Mouse (Mus musculus) heart, embryonic 14.5 days (tissue): ENCODE measurements around the gene Nr0b2. TPM values are rescaled to one million over a fixed set of nuclear protein-coding genes. Genes with fewer than 3 reads are reported as not detected.

Experiments
- ATAC-seq: fragments of 200-750 bp; cut with Nextera tagmentation; 2 replicates; pipeline ENCODE4 v1.8.0; 2017; ENCODE audit warnings: low read depth, moderate TSS enrichment; ENCODE audit not compliant: insufficient number of reproducible peaks, insufficient read depth, low FRiP score
- H3K27ac ChIP-seq, 2 experiments: fragments of 200-500 bp in 1 of 2; fragments of 300-500 bp in 1 of 2; sonication (generic) in 1 of 2; replicated peaks in 1 of 2; 2 replicates each; pipeline ENCODE4 v1.5.1; 2012 to 2014; ENCODE audit warnings: low read depth in 2 of 2, low read length in 2 of 2, control low read depth in 1 of 2, mild to moderate bottlenecking in 1 of 2, mixed read lengths in 1 of 2; ENCODE audit not compliant: control insufficient read depth in 1 of 2, insufficient read depth in 1 of 2
- H3K27me3 ChIP-seq: fragments of 300-500 bp; sonication (generic); 2 replicates; pipeline ENCODE4 v1.6.1; 2014; ENCODE audit warnings: mild to moderate bottlenecking, low read length, control low read depth; ENCODE audit not compliant: control insufficient read depth, insufficient read depth
- H3K36me3 ChIP-seq: fragments of 300-500 bp; sonication (generic); 2 replicates; pipeline ENCODE4 v1.6.1; 2014; ENCODE audit warnings: mild to moderate bottlenecking, control low read depth, low read length, mixed read lengths; ENCODE audit not compliant: control insufficient read depth, insufficient read depth
- H3K4me1 ChIP-seq, 2 experiments: fragments of 200-500 bp in 1 of 2; fragments of 300-500 bp in 1 of 2; sonication (generic) in 1 of 2; 2 replicates each; pipeline ENCODE4 v1.6.1; 2012 to 2014; ENCODE audit warnings: low read length in 2 of 2, control low read depth in 1 of 2, mixed read lengths in 1 of 2; ENCODE audit not compliant: control insufficient read depth in 2 of 2, insufficient read depth in 2 of 2
- H3K4me2 ChIP-seq: fragments of 300-500 bp; sonication (generic); 2 replicates; pipeline ENCODE4 v1.6.1; 2014; ENCODE audit warnings: mild to moderate bottlenecking, low read length
- H3K4me3 ChIP-seq, 2 experiments: fragments of 200-500 bp in 1 of 2; fragments of 300-500 bp in 1 of 2; sonication (generic) in 1 of 2; 2 replicates each; pipeline ENCODE4 v1.5.1; 2012 to 2014; ENCODE audit warnings: low read length in 2 of 2, mild to moderate bottlenecking in 2 of 2, control low read depth in 1 of 2, low read depth in 1 of 2, moderate library complexity in 1 of 2; ENCODE audit not compliant: control insufficient read depth in 1 of 2, insufficient read depth in 1 of 2
- H3K9ac ChIP-seq: fragments of 300-500 bp; sonication (generic); 2 replicates; pipeline ENCODE4 v1.6.1; 2014; ENCODE audit warnings: mild to moderate bottlenecking, low read length
- H3K9me3 ChIP-seq: fragments of 300-500 bp; sonication (generic); 2 replicates; pipeline ENCODE4 v1.6.1; 2016; ENCODE audit warnings: low read length, control low read depth; ENCODE audit not compliant: control insufficient read depth
- WGBS: fragments of 180-500 bp; shearing (Covaris S2); extraction: QIAGEN DNeasy Blood & Tissue Kit; methylation state at CpG from one replicate; pipeline ENCODE4 v1.1.7; 2014; 5-methylcytosine and 5-hydroxymethylcytosine counted together
- polyA plus RNA-seq: library from polyadenylated mRNA; unstranded; fragments of >200 nt; fragmentation: Nextera tagmentation; extraction: Ambion mirVana; gene quantifications from 2 replicates; pipeline ENCODE4 v1.2.1, GENCODE M21; 2014

Gene Nr0b2
- polyA plus RNA-seq, 1 experiment from 2014 or later = 15.8 TPM

DNA sequence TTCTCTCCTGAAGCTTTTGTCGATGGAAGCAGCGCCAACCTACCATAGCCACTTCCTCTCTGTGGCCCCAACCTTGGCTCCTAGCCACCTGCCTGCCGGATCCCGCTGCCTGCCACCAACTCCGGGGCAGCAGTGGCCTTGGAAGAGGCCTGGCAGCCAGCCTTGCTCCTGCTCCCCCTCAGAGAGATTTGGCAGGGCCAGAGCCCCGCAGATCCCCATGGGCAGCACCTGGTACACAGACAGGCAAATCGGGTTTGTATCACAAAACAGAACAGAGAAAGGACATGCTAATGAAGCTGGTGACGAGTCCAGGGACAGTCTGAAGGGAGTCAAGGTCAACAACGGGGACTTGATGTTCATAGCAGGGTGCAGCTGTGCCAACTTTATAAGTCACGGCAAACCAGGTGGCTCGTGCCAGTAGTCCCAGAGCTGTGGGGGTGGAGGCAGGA, 10.0 kb downstream of the Nr0b2 start:
- ATAC-seq = no peak
- H3K27ac ChIP-seq = no peak overlapping the region
- no peaks in the 10 kb centered on the region for H3K4me1 ChIP-seq
- H3K9me3 ChIP-seq = no peaks in the 10 kb centered on the region
- WGBS = 59% methylated on average over 11 of the region's 11 CpGs
- no peak overlapping the region for H3K4me2 ChIP-seq
- H3K9ac ChIP-seq = no peak overlapping the region
- H3K36me3 ChIP-seq = no peaks in the 10 kb centered on the region
- H3K27me3 ChIP-seq = no peaks in the 10 kb centered on the region
- H3K4me3 ChIP-seq = no peak overlapping the region

DNA sequence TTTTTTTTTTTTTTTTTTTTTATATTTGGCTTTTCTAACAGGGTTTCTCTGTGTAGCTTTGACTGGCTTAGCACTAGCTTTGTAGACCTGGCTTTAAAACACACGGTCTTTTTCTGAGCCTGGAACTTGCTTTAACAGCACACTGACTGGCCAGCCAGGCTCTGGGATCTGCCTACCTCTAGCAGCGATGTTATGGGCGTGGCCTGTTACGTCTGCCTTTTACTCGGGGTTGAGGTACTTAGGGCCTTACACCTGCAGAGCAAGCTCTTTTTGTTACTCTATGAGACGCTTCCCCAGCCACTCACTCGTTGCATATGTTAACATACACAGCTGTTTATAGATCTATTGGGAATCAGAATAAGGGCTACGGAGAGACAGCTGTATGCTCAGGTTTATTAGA, 14.1 kb downstream of the Nr0b2 start:
- Histone ChIP-seq H3K27me3 (no peaks in the 10 kb centered on the region), H3K4me2 (no peak overlapping the region), H3K9me3 (no peaks in the 10 kb centered on the region), H3K9ac (no peak overlapping the region), H3K4me3 (no peak overlapping the region), H3K36me3 (no peaks in the 10 kb centered on the region), H3K4me1 (no peaks in the 10 kb centered on the region), H3K27ac (no peak overlapping the region)
- 29% methylated on average over 8 of the region's 8 CpGs for WGBS
- no peak for ATAC-seq

DNA sequence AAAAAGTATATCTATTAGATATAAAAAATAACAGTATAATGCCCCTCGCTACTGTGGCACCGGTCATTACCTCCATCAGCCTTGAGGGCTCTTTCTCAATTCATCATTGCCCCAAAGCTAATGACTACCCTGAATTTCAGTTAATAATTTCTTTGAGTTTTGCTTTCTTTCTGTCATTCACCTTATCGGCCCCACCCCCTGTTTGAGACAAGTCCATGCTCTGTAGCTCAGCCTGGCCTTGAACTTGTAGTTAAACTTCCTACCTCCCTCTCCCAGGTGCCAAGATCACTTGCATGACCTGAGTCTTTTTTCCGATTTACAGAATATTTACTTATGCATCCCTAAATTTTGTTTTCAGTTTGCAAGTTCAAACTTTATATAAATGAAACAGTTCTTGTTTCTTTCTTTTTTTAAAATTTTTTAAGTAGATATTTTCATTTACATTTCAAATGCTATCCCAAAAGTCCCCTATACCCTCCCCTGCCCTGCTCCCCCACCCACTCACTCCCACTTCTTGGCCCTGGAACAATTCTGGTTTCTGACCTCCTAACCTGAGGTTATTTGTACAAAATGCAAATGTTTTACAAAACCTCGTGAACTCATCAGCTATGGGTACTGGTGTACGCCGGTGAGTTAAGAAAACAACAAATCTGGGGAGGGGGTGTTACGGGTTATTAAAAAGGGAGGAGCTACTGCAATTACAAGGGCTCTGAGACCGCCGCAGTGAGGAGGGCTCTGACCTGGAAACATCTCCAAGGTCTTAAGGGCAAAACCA, 16.3 kb downstream of the Nr0b2 start:
- no peak for ATAC-seq
- no peaks in the 10 kb centered on the region for H3K36me3 ChIP-seq
- H3K9ac ChIP-seq = no peak overlapping the region
- H3K27me3 ChIP-seq = no peaks in the 10 kb centered on the region
- H3K4me3 ChIP-seq = no peak overlapping the region
- H3K27ac ChIP-seq = no peak overlapping the region
- H3K9me3 ChIP-seq = no peaks in the 10 kb centered on the region
- H3K4me1 ChIP-seq = peaks cover 4% of the 10 kb centered on the region in 2 experiments; a peak in 2 of 4 replicates
- no peak overlapping the region for H3K4me2 ChIP-seq
- WGBS = 84% methylated on average over 10 of the region's 10 CpGs

DNA sequence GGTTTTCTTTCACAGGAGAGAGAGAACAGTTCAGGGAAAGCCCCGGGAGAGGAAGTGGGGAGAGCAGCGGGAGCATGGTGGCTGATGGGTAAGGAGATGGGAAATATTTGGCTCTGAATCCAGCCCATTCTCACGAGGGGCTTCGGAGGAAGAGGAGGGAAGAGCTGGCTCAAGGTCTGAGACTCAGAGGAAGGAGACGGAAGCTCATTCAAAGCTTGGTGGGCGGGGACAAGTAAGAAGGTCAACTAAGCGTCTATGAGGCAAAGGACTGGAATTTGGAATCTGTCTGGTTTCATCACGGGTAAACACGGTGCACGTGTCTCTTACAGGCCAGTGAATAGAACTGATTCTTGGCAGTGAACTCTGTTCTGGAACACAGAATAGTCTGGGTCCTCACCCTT, 16.9 kb downstream of the Nr0b2 start:
- Histone ChIP-seq H3K4me3 (no peak overlapping the region), H3K9ac (no peak overlapping the region), H3K4me2 (no peak overlapping the region), H3K36me3 (no peaks in the 10 kb centered on the region), H3K27ac (no peak overlapping the region), H3K9me3 (no peaks in the 10 kb centered on the region), H3K4me1 (peaks cover 4 to 6% of the 10 kb centered on the region in 2 experiments; a peak in 3 of 4 replicates), H3K27me3 (no peaks in the 10 kb centered on the region)
- ATAC-seq = no peak
- WGBS = 46% methylated on average over 10 of the region's 10 CpGs

DNA sequence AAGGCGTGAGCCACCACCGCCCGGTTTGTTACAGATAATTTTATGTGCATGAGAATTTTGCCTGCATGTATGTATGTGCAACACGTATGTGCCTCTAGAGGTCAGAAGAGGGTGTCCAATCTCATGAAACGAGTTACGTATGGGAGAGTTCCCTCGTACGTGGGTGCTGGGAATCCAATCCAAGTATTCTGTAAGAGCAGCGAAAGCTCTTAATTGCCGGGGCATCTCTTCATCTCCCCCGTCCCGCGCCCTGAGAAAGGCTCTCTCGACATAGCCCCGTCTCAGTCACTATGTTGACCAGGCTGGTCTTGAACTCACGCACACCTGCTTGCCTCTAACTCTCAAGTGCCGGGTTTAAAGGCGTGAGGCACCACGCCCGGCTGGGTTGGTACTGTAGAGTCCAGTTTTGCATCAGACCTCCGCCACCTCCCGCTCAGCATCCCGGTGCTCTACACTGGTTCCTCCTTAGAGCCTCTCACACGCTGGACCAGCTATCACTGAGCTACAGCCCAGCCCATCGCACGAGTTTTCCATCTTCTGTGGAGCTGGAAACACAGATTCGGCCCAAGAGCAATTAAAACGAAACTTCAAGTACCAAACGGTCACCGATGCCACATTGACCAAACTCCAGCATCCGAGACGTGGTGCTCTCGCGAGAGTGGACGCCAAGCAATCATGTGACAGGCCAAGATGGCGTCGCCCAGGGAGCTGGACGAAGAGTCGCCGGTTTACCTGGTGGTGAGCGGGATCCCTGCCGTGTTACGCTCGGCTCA, 21.1 kb downstream of the Nr0b2 start, which contains the start of gene Gpatch3:
Gene Gpatch3, plus strand, starts transcription at position 676 of the 773 bp plus-strand sequence.
- peaks cover 16% of the 10 kb centered on the region for H3K36me3 ChIP-seq
- peak within 1 kb of the TSS; percentile 87 for H3K9ac ChIP-seq
- H3K4me3 ChIP-seq = peak within 1 kb of the TSS; percentile 84 to 91
- peaks cover 6 to 13% of the 10 kb centered on the region in 2 experiments; a peak in 3 of 4 replicates for H3K4me1 ChIP-seq
- H3K4me2 ChIP-seq = peak within 1 kb of the TSS; percentile 90
- peak; percentile 77 for ATAC-seq
- no peaks in the 10 kb centered on the region for H3K27me3 ChIP-seq
- H3K27ac ChIP-seq = peak within 1 kb of the TSS; percentile 73 to 84
- H3K9me3 ChIP-seq = no peaks in the 10 kb centered on the region
- 7% methylated on average over 44 of the region's 44 CpGs for WGBS

DNA sequence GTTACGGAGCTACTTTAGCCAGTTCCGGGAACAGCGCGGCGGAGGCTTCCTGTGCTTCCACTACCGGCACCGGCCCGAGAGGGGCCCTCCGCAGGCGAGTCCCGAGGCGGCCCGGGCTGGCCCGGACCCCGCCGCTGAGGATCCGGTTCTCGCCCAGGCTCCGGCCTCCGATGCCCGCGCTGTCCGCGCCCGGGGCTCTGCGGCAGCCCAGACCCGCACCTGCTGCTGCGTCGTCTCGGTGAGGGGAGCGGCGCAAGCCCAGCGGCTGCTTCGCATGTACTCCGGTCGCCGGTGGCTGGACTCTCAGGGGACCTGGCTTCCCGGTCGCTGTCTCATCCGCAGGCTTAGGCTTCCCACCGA, 21.6 kb downstream of the Nr0b2 start:
- WGBS = under 1% methylated on average over 41 of the region's 41 CpGs
- Histone ChIP-seq H3K4me3 (peak overlapping the region; percentile 84 to 91), H3K4me2 (peak overlapping the region; percentile 90), H3K27ac (no peak overlapping the region), H3K9me3 (no peaks in the 10 kb centered on the region), H3K4me1 (peaks cover 6 to 13% of the 10 kb centered on the region in 2 experiments; a peak in 3 of 4 replicates), H3K9ac (peak overlapping the region; percentile 87), H3K27me3 (no peaks in the 10 kb centered on the region), H3K36me3 (peaks cover 22% of the 10 kb centered on the region)
- peak; percentile 40 for ATAC-seq

DNA sequence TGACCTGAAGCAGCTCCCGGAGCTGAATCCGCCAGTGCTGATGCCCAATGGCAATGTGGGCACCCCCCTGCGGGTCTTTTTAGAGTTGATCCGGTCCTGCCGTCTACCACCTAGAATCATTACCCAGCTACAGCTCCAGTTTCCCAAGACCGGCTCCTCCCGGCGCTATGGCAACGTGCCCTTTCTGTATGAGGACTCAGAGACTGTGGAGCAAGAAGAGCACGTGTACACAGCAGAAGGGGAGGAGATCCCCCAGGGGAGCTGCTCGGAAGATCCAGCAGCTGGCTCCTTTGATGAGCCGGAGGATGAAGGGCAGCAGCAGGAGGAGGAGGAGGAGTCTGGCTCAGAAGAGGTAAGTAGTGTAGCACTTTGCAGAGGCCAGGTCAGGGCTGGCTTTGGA, 24.8 kb downstream of the Nr0b2 start:
- no peak for ATAC-seq
- Histone ChIP-seq H3K27ac (no peak overlapping the region), H3K4me3 (no peak overlapping the region), H3K9ac (no peak overlapping the region), H3K4me2 (no peak overlapping the region), H3K9me3 (no peaks in the 10 kb centered on the region), H3K4me1 (peaks cover 6 to 13% of the 10 kb centered on the region in 2 experiments; a peak in 3 of 4 replicates), H3K36me3 (peaks cover 49% of the 10 kb centered on the region), H3K27me3 (no peaks in the 10 kb centered on the region)
- 81% methylated on average over 12 of the region's 12 CpGs for WGBS
